Mouse (Mus musculus) fat pad, adult 2 months (tissue): ENCODE results near the gene 4930507D05Rik.
"Not testable (repeated sequence)": the region's sequence is repeated elsewhere in the genome, so short reads cannot be mapped to it uniquely, and the experiment has no call there.

Source experiments
- DNase-seq: peaks from one replicate; pipeline ENCODE4 v3.0.0-alpha.2; 2011; ENCODE audit warnings: low read depth, low spot score; ENCODE audit errors: extremely low read depth

The 4930507D05Rik gene

DNA sequence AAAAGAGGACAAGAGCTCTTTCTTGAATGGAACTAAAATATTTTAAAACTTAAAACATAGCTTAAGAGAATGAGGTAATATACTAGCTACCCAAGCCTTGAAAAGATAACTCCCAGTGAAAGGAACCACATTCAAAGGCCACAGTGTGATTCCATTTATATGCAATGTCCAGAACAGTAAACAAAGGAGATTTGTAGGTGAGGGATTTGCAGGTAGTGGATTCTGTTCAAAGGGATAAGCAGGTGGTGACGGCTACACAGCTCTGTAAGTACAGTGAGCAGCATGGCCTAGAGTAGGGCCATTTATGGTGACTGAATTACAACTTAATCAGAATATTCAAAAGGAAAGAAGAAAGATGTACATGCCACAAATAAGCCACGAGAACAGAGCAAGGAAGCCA, 27.7 kb downstream of the 4930507D05Rik start:
- DNase-seq, result no peak

DNA sequence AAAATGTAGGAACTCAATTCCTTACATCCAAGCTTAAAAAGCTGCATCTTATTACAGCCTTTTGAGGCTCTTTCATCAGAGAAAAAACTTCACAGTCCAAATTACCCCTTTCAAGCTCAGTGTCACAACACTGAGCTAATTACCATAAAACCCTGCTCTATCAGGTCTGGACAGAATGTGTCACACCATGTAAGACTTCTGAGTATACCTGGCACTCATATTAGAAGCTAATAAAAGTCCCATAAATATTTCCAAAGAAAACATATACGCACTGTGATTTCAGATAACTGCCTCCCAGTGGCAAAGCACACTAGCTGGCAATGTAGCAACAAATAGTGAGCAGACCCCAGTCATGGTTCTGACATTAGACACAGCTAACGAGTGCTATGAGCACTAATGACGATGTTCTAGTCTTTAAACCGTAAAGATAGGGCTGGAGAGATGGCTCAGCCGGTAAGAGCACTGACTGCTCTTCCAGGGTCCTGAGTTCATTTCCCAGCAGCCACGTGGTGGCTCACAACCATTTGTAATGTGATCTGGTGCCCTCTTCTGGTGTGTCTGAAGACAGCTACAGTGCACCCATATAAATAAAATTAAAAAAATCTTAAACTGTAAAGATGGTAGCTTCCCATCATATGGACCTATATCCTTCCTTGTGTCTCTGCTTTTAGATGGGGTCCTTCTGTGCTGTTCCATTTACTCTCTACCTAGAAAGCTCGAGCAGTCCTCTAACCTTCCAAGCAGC, 32.0 kb downstream of the 4930507D05Rik start:
- peak; percentile 68 for DNase-seq

DNA sequence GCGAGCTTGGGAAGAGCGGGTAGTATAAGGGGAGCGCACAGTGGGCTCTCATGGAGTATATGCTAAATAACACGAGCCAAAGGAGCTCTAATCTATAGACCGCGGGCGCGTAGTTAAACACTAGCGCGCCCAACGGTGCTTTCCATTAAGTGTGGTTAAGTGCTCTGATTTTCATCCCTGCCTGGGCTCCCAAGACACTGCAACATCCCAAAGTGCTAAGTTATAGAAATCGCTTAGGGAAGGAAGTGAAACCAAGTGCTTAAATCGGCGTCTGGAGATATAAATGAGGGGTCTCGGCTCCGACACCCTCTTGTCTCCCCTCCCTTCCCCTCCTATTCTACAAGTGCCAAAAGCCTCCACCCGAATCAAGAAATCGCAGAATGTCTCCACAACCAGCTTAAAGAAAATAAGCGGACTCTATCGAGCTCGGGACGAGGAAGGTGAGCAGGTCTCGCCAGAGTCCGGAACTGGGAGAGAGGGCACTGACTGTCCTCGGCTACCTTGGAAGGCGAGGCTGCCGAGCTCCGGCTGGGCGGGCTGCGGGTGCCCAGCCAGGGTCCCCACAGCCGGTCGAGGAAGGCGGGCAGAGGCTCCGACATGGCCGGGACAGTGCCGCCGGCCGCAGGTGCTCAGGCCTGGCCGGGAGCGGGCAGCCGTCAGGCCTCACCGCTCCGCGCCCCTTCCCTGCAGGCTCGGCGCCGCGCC, 36.7 kb downstream of the 4930507D05Rik start:
- no peak for DNase-seq

DNA sequence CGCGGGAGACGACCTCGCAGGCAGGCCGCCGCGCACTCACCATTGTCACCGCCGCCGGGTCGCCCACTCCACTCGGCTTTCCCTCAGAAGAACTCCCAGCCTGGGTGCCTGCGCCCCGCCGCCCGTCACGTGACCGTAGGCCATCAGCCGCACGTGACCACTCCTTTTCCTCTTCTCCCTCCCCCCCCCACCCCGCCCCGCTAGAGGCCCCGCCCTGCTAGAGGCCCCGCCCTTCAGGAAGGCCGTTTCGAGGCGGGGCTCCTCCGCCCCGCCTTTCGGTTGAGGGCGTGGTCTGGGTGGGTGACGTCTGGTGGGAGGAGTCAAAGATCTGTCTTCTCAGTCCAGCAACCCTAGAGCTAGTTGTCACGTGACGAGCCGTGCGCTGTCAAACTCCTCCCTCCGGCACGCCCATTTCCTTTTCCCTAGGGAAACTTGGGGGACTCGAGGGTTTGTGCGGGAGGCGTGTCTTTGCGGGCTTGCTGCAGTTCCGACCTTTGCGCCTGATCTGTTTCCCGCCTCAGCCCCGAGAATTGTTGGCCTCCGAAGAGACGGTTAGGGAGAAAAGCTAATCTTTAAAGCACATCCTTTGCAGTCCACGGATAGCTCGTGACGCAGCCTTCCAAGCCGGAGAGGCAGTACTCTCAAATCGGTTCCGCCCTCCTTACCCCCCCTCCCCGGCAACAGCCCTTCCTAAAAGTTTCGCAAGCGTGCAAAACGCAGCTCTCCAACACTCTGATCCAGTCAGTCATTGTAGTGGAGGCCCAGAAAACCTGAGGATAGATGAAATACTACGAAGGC, 37.5 kb downstream of the 4930507D05Rik start, which contains the start of gene Vps26a:
Gene Vps26a (minus strand): TSS at position 188 of the 798 bp plus-strand sequence.
- DNase-seq, result peak; percentile 75

DNA sequence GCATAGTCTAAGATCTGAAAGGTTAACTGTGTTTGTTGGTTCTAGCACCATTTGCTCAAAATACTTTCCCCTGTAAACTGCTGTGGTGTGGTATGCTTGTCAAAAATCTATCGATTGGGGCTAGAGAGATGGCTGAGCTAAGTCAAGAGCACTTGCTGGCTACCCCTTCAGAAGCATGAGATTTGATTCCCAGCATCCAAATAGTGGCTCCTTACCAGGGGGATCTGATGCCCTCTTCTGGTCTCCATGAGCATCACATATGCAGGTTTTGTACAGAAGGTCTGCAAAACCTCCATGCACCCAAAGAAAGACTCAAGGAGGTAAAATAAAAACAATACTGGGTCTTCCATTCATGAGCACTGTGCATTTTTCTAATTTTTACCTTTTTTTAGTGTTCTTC, 39.0 kb downstream of the 4930507D05Rik start:
- no peak for DNase-seq

DNA sequence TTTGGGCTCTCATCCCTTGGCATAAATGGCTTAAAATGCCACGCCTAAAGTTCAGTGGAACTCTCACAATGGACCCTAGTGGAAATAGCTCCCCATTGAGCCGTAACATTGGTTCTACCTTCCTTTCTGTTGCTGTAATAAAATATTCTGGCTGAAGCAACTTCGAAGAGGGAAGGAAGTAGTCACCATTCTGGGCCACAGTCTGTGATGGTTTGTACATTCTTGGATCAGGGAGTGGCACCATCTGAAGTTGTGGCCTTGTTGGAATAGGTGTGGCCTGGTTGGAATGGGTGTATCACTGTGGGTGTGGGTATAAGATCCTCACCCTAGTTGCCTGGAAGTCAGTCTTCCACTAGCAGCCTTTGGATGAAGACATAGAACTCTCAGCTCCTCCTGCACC, 42.4 kb downstream of the 4930507D05Rik start:
- DNase-seq, result not testable (repeated sequence)

DNA sequence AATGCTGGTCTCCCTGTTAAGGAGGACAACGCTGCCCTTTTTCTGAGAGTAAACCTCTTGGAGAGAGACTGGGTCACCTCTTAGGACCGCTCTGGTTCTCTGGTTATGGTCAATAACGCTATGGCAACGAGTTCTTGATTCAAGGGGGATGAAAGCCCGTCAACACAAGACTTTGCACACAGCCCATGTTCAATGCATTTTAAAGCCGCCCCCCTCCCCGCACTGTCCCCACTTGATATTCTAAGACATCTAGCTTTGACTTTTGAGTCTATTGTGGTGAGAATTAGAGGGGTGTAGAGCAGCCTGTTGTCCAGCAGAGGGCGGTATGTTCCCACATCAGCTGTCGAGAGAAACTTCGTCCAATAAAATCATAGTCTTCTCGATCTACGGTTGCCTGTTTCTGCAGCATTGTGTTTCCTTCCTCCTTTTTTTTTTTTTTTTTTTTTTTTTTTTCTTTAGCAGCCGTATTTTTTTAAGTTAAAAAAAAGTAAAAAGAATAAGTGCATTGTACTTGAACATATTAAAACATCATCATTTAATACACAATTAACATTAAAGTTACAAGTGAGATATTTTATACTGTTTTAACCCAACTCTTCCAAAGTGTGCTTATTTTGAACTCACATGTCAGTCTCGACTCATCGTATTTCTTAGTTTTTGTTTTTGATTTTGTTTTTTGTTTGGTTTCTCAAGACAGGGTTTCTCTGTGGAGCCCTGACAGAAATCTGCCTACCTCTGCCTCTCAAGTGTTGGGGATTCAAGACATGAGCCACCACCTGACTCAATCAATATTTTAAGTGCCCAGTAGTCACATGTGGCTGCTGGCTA, 51.0 kb downstream of the 4930507D05Rik start:
- DNase-seq, result no peak
